In the genomic region with DNA sequence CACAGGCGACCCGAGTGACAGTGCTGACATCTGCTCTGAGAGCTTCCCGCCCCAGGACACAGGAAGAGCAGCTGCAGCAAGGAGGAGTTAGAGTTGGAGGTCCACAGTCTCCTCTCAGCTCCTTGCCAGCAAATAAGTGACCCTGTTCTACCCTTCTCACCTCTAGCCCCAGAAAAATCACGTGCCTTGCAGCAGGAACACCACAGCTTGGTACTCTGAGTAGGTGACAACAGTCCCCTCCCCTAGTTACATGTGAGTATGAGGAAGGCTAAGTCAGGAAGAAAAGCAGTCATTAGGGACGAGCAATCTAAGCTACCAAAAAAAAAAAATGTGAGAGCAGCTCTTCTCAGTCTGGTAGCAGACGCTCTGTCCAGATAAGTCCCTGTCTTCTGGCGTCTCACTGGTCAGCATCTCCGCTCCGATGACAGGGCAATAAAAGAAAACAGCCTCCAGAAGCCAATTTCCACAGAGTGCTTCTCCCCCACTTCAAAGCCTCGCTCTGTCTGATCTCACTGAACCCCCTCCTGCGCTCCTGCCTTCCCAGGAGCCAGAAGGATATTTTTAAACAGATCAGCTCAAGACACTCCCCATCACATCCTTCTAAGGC, we compare ENCODE assay signal across 7 mouse cellular contexts. TPM values are rescaled to one million over a fixed set of nuclear protein-coding genes. Genes with fewer than 3 reads are reported as not detected.
DNase-seq lines count a peak whose midpoint lies in the region; ATAC-seq and TF ChIP-seq lines count a peak whose summit lies in the region.

No protein-coding gene starts in this region.

- no peak overlapping the region for H3K4me3 ChIP-seq in lung, postnatal 0 days (ENCODE audit: low read depth, low read length)
- H3K4me3 ChIP-seq in hindbrain, postnatal 0 days (ENCODE audit: low read length), result no peak overlapping the region
- H3K4me3 ChIP-seq in midbrain, embryonic 11.5 days (ENCODE audit: low read depth, low read length), result no peak overlapping the region

- DNase-seq in lung, postnatal 0 days (ENCODE audit: low spot score), result peak; percentile 46
- DNase-seq in lung, postnatal 36 days, result no peak
- DNase-seq in hindbrain, postnatal 0 days (ENCODE audit: low spot score), result peak; percentile 26
- no peak for DNase-seq in midbrain, embryonic 11.5 days (ENCODE audit: low spot score, missing footprints)
- no peak for DNase-seq in ovary, adult 18-20 months (ENCODE audit: low spot score)
- no peak for DNase-seq in gastrocnemius, postnatal 4 days (ENCODE audit: low spot score in 2 of 2)

- 35% methylated on average over 11 of the region's 11 CpGs for WGBS in lung, postnatal 0 days
- WGBS in hindbrain, postnatal 0 days, result 34% methylated on average over 11 of the region's 11 CpGs
- 63% methylated on average over 11 of the region's 11 CpGs for WGBS in midbrain, embryonic 11.5 days

- TF ChIP-seq EP300 in lung, postnatal 0 days (IDR thresholded peaks at IDR 0.05), result no peak

- no peak overlapping the region for H3K4me2 ChIP-seq in lung, postnatal 0 days (replicated peaks; ENCODE audit: low read depth, low read length)
- H3K4me2 ChIP-seq in hindbrain, postnatal 0 days (ENCODE audit: low read depth, low read length), result peak overlapping the region; percentile 20
- no peak overlapping the region for H3K4me2 ChIP-seq in midbrain, embryonic 11.5 days

- no peak overlapping the region for H3K9ac ChIP-seq in lung, postnatal 0 days (replicated peaks; ENCODE audit: low read depth)
- 0 out of 2 replicates have a peak overlapping the region, but pooled peaks have one; percentile 1 for H3K9ac ChIP-seq in hindbrain, postnatal 0 days (replicated peaks; ENCODE audit: low read length)
- H3K9ac ChIP-seq in midbrain, embryonic 11.5 days (ENCODE audit: low read length), result no peak overlapping the region

- no peaks in the 10 kb centered on the region for H3K27me3 ChIP-seq in lung, postnatal 0 days (replicated peaks; ENCODE audit: insufficient read depth, low read length)
- H3K27me3 ChIP-seq in hindbrain, postnatal 0 days (ENCODE audit: insufficient read depth, low read length), result no peaks in the 10 kb centered on the region
- no peaks in the 10 kb centered on the region for H3K27me3 ChIP-seq in midbrain, embryonic 11.5 days (ENCODE audit: control insufficient read depth, insufficient read depth, low read length)

- no peaks in the 10 kb centered on the region for H3K9me3 ChIP-seq in lung, postnatal 0 days (ENCODE audit: low read length)
- H3K9me3 ChIP-seq in hindbrain, postnatal 0 days (ENCODE audit: low read length), result no peaks in the 10 kb centered on the region
- no peaks in the 10 kb centered on the region for H3K9me3 ChIP-seq in midbrain, embryonic 11.5 days (ENCODE audit: control insufficient read depth, low read length)

- no peak overlapping the region for H3K27ac ChIP-seq in lung, postnatal 0 days (ENCODE audit: low read length)
- peak overlapping the region; percentile 55; the same call in 1 of the 2 replicates for H3K27ac ChIP-seq in hindbrain, postnatal 0 days
- H3K27ac ChIP-seq in midbrain, embryonic 11.5 days (ENCODE audit: low read depth, low read length), result peak overlapping the region; percentile 13; the same call in 1 of the 2 replicates

- no peaks in the 10 kb centered on the region for H3K36me3 ChIP-seq in lung, postnatal 0 days (ENCODE audit: insufficient read depth, low read length)
- H3K36me3 ChIP-seq in hindbrain, postnatal 0 days (ENCODE audit: insufficient read depth, low read length), result no peaks in the 10 kb centered on the region
- no peaks in the 10 kb centered on the region for H3K36me3 ChIP-seq in midbrain, embryonic 11.5 days (ENCODE audit: control insufficient read depth, insufficient read depth, low read length)

- TF ChIP-seq CTCF in lung, postnatal 0 days (IDR thresholded peaks at IDR 0.05), result no peak
- no peak for TF ChIP-seq CTCF in hindbrain, postnatal 0 days (IDR thresholded peaks at IDR 0.05; ENCODE audit: low read depth)

- ATAC-seq in lung, postnatal 0 days, result peak; percentile 39
- ATAC-seq in erythroblast, adult 5-6 weeks (replicated peaks; ENCODE audit: low FRiP score, poor library complexity, severe bottlenecking), result peak; percentile 89
- peak; percentile 65; the same call in 1 of the 2 replicates for ATAC-seq in hindbrain, postnatal 0 days
- peak; percentile 30; the same call in 1 of the 2 replicates for ATAC-seq in midbrain, embryonic 11.5 days (ENCODE audit: low FRiP score)

- H3K4me1 ChIP-seq in lung, postnatal 0 days (ENCODE audit: insufficient read depth, low read depth, low read length), result peaks cover 5% of the 10 kb centered on the region; the same call in 1 of the 2 replicates
- H3K4me1 ChIP-seq in hindbrain, postnatal 0 days (ENCODE audit: insufficient read depth, low read length), result peaks cover 29% of the 10 kb centered on the region
- H3K4me1 ChIP-seq in midbrain, embryonic 11.5 days (ENCODE audit: control insufficient read depth, insufficient read depth, low read length), result peaks cover 30% of the 10 kb centered on the region

RNA-seq across cellular contexts. Expression of a gene that starts 6.1 kb away (rescaled TPM):
- polyA plus RNA-seq in lung, postnatal 0 days (2015; fragmentation: Nextera tagmentation; extraction: Ambion mirVana), result 19.7 and 20.0 TPM in 2 replicates
- total RNA-seq in erythroblast, adult 5-6 weeks (2015; ENCODE audit: low replicate concordance), result 8.3 and 8.6 TPM in 2 replicates
- total RNA-seq in erythroblast, adult 5-6 weeks (2017; ENCODE audit: low replicate concordance), result 23.6 and 26.5 TPM in 2 replicates
- 47.5 and 54.7 TPM in 2 replicates for total RNA-seq in hindbrain, postnatal 0 days (2014; rRNA removed)
- 27.9 and 28.4 TPM in 2 replicates for polyA plus RNA-seq in hindbrain, postnatal 0 days (2015; fragmentation: Nextera tagmentation; extraction: Ambion mirVana)
- polyA plus RNA-seq in midbrain, embryonic 11.5 days (2014; fragmentation: Nextera tagmentation; extraction: Ambion mirVana), result 24.5 and 25.2 TPM in 2 replicates
- 10 to 100 TPM; 82.3 to 85.0 TPM for total RNA-seq in gastrocnemius, postnatal 4 days (2021)

RNA-seq across cellular contexts. Expression of a gene that starts 19.2 kb away (rescaled TPM):
- polyA plus RNA-seq in lung, postnatal 0 days (2015; fragmentation: Nextera tagmentation; extraction: Ambion mirVana), result 373 and 397 TPM in 2 replicates
- total RNA-seq in erythroblast, adult 5-6 weeks (2015; ENCODE audit: low replicate concordance), result 559 and 902 TPM in 2 replicates
- total RNA-seq in erythroblast, adult 5-6 weeks (2017; ENCODE audit: low replicate concordance), result 408 and 598 TPM in 2 replicates
- 343 and 354 TPM in 2 replicates for total RNA-seq in hindbrain, postnatal 0 days (2014; rRNA removed)
- polyA plus RNA-seq in hindbrain, postnatal 0 days (2015; fragmentation: Nextera tagmentation; extraction: Ambion mirVana), result 359 and 380 TPM in 2 replicates
- polyA plus RNA-seq in midbrain, embryonic 11.5 days (2014; fragmentation: Nextera tagmentation; extraction: Ambion mirVana), result 664 and 673 TPM in 2 replicates
- total RNA-seq in gastrocnemius, postnatal 4 days (2021), result 100 to 1,000 TPM; 868 to 943 TPM

RNA-seq across cellular contexts. Expression of a gene that starts 35.0 kb away (rescaled TPM):
- polyA plus RNA-seq in lung, postnatal 0 days (2015; fragmentation: Nextera tagmentation; extraction: Ambion mirVana), result 2.5 and 2.8 TPM in 2 replicates
- total RNA-seq in erythroblast, adult 5-6 weeks (2015; ENCODE audit: low replicate concordance), result 338 and 374 TPM in 2 replicates
- total RNA-seq in erythroblast, adult 5-6 weeks (2017; ENCODE audit: low replicate concordance), result 587 and 871 TPM in 2 replicates
- total RNA-seq in hindbrain, postnatal 0 days (2014; rRNA removed), result 103 and 107 TPM in 2 replicates
- 15.1 and 15.9 TPM in 2 replicates for polyA plus RNA-seq in hindbrain, postnatal 0 days (2015; fragmentation: Nextera tagmentation; extraction: Ambion mirVana)
- 8.0 and 9.7 TPM in 2 replicates for polyA plus RNA-seq in midbrain, embryonic 11.5 days (2014; fragmentation: Nextera tagmentation; extraction: Ambion mirVana)
- total RNA-seq in gastrocnemius, postnatal 4 days (2021), result 10 to 100 TPM; 17.3 to 20.3 TPM

Comparison
In these comparisons a context has a peak if more than half of its experiments do, and no peak if none do; other contexts are left out.
1. DNase-seq: peak in lung, postnatal 0 days (single experiment) and hindbrain, postnatal 0 days (single experiment); none in lung, postnatal 36 days (single experiment), midbrain, embryonic 11.5 days (single experiment), ovary, adult 18-20 months (single experiment) and gastrocnemius, postnatal 4 days (0 of 2).
2. ATAC-seq: peak in every context shown above with its lines; median percentile 89 in erythroblast, adult 5-6 weeks; 65 in hindbrain, postnatal 0 days; 39 in lung, postnatal 0 days; 30 in midbrain, embryonic 11.5 days.